Mouse (Mus musculus) midbrain, embryonic 12.5 days (tissue): ENCODE measurements around the gene H2al1n. TPM values are rescaled to one million over a fixed set of nuclear protein-coding genes. Genes with fewer than 3 reads are reported as not detected.
"Not testable (repeated sequence)": the region's sequence is repeated elsewhere in the genome, so short reads cannot be mapped to it uniquely, and the experiment has no call there.

ENCODE experiments used
- ATAC-seq: fragments of 200-750 bp; cut with Nextera tagmentation; 2 replicates; pipeline ENCODE4 v1.8.0; 2017; ENCODE audit warnings: low read depth, moderate TSS enrichment, moderate library complexity; ENCODE audit not compliant: low FRiP score
- H3K27ac ChIP-seq: fragments of 300-500 bp; sonication (generic); replicated peaks from 2 replicates; pipeline ENCODE4 v1.5.1; 2016; ENCODE audit warnings: mild to moderate bottlenecking
- H3K27me3 ChIP-seq: fragments of 300-500 bp; sonication (generic); 2 replicates; pipeline ENCODE4 v1.6.1; 2016; ENCODE audit warnings: mild to moderate bottlenecking
- H3K36me3 ChIP-seq: fragments of 300-500 bp; sonication (generic); 2 replicates; pipeline ENCODE4 v1.6.1; 2016
- H3K4me1 ChIP-seq: fragments of 300-500 bp; sonication (generic); 2 replicates; pipeline ENCODE4 v1.6.1; 2016
- H3K4me2 ChIP-seq: fragments of 300-500 bp; sonication (generic); replicated peaks from 2 replicates; pipeline ENCODE4 v1.6.1; 2016; ENCODE audit warnings: mild to moderate bottlenecking, moderate library complexity
- H3K4me3 ChIP-seq: fragments of 300-500 bp; sonication (generic); 2 replicates; pipeline ENCODE4 v1.5.1; 2016; ENCODE audit warnings: mild to moderate bottlenecking
- H3K9ac ChIP-seq: fragments of 300-500 bp; sonication (generic); replicated peaks from 2 replicates; pipeline ENCODE4 v1.6.1; 2016; ENCODE audit warnings: mild to moderate bottlenecking, moderate library complexity
- H3K9me3 ChIP-seq: fragments of 300-500 bp; sonication (generic); 2 replicates; pipeline ENCODE4 v1.6.1; 2016; ENCODE audit warnings: mild to moderate bottlenecking
- WGBS: fragments of 180-500 bp; shearing (Covaris S2); methylation state at CpG from one replicate; pipeline ENCODE4 v1.1.7; 2016; 5-methylcytosine and 5-hydroxymethylcytosine counted together
- polyA plus RNA-seq: library from polyadenylated mRNA; unstranded; fragments of >200 nt; fragmentation: Nextera tagmentation; extraction: Ambion mirVana; gene quantifications from 2 replicates; pipeline ENCODE4 v1.2.1, GENCODE M21; 2016

H2al1n gene
- polyA plus RNA-seq: not detected in 2 replicates

DNA sequence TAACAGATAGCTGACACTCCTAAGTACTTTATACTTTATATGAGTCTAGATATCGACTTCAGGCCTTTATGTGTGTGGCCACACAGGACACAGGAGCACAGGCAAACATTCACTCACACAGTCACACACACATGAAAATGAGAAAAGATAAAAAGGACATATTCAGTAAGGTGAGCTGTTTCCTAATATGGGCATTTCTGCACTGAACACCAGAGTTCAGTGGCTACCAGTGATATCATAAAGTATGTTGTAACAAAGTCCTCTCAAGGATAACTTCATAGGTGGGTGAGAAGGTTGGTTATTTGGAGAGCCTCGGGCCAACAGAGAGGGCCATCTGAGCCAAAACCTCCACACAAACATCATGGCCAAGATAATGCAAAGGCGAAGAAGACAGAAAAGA lies at the start of gene H2al1n:
TSS of gene H2al1n (plus strand) at position 301 of the 400 bp plus-strand sequence.
- H3K27me3 ChIP-seq, H3K4me1 ChIP-seq, H3K36me3 ChIP-seq, H3K9me3 ChIP-seq, H3K27ac ChIP-seq, H3K9ac ChIP-seq, H3K4me3 ChIP-seq, ATAC-seq, H3K4me2 ChIP-seq: not testable (repeated sequence)
- WGBS: 75% methylated on average over 3 of the region's 3 CpGs

GRCm38 (mm10) chrX:14199284-14199683 lies 11.7 kb upstream of the H2al1n start:
- no peak overlapping the region for H3K9ac ChIP-seq
- no peak for ATAC-seq
- H3K4me2 ChIP-seq: no peak overlapping the region
- no peaks in the 10 kb centered on the region for H3K9me3 ChIP-seq
- no peaks in the 10 kb centered on the region for H3K4me1 ChIP-seq
- no peak overlapping the region for H3K4me3 ChIP-seq
- no peaks in the 10 kb centered on the region for H3K27me3 ChIP-seq
- no peaks in the 10 kb centered on the region for H3K36me3 ChIP-seq
- no peak overlapping the region for H3K27ac ChIP-seq
- 73% methylated on average over 4 of the region's 4 CpGs for WGBS

- no peak overlapping the region for H3K4me2 ChIP-seq
- no peak overlapping the region for H3K9ac ChIP-seq
- H3K9me3 ChIP-seq: no peaks in the 10 kb centered on the region
- H3K27me3 ChIP-seq: no peaks in the 10 kb centered on the region
- H3K4me3 ChIP-seq: no peak overlapping the region
- 79% methylated on average over 8 of the region's 8 CpGs for WGBS
- H3K27ac ChIP-seq: no peak overlapping the region
- no peaks in the 10 kb centered on the region for H3K4me1 ChIP-seq
- ATAC-seq: no peak
- H3K36me3 ChIP-seq: no peaks in the 10 kb centered on the region
Measured at GRCm38 (mm10) chrX:14206112-14206875, 4.7 kb upstream of the H2al1n start.

DNA sequence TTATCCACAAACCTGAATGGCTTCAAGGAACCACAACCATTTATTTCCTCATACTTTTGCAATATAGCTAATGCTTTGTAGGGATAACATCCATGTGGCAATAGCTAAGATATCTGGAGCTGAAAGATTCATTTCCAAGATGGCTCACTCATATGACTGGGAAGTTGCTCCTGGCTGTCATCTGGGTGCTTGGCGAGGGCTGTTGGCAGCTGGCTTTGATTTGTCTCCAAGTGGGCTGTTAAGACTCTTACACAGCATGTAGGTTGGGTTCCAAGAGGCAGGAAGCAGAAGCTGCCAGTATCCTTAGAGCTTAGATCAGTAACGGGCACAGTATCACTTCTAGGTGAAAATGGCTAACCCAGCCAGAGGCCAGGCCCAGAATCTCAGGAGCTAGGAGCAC lies 18.3 kb downstream of the H2al1n start:
- ATAC-seq: no peak
- Histone ChIP-seq H3K4me2 (no peak overlapping the region), H3K4me3 (no peak overlapping the region), H3K36me3 (no peaks in the 10 kb centered on the region), H3K4me1 (no peaks in the 10 kb centered on the region), H3K27ac (no peak overlapping the region), H3K27me3 (no peaks in the 10 kb centered on the region), H3K9ac (no peak overlapping the region), H3K9me3 (no peaks in the 10 kb centered on the region)
- 81% methylated on average over 2 of the region's 2 CpGs for WGBS

DNA sequence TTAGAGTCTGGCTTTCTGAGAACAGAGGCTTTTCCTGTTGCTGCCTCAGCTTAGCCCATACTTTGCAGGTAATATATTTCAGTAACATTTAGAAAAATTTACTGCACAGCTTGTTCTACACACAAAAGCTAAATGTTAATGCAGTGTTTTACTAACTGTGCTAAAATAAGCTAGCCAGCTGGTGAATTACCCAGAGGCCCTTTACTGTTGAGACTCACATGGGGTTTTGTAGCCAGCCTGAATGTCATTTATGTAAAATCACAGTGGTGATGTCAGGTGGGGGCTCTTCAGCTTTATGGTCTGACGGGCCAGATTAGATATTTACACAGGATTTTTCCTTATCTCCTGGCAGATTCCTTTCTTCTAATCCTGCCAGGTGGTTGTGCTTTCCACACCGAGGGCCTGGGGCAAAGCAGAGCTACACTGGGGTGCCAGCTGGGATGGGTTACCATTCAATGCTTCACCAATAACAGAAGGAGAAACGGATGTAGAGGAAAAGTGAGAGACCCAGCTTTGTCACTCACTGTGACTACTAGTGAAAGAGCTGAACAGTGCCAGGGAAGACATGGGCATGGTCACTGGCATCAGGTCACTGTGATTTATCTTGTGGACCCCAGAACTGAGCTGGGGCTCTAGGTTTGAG lies 48.8 kb downstream of the H2al1n start:
- no peak overlapping the region for H3K27ac ChIP-seq
- H3K4me1 ChIP-seq: no peaks in the 10 kb centered on the region
- no peak overlapping the region for H3K4me2 ChIP-seq
- no peak for ATAC-seq
- H3K36me3 ChIP-seq: no peaks in the 10 kb centered on the region
- WGBS: 66% methylated on average over 3 of the region's 3 CpGs
- H3K4me3 ChIP-seq: no peak overlapping the region
- no peaks in the 10 kb centered on the region for H3K27me3 ChIP-seq
- no peaks in the 10 kb centered on the region for H3K9me3 ChIP-seq
- H3K9ac ChIP-seq: no peak overlapping the region
